Mouse (Mus musculus) kidney, postnatal 0 days (tissue): ENCODE data around the gene Pla1a. TPM values are rescaled to one million over a fixed set of nuclear protein-coding genes. Genes with fewer than 3 reads are reported as not detected.

Source experiments
- ATAC-seq: fragments of 200-750 bp; cut with Nextera tagmentation; replicated peaks from 2 replicates; pipeline ENCODE4 v1.8.0; 2017; ENCODE audit warnings: low read depth, moderate number of reproducible peaks, moderate TSS enrichment, moderate library complexity; ENCODE audit not compliant: low FRiP score
- DNase-seq: peaks from one replicate; pipeline ENCODE4 v3.0.0-alpha.2; 2016; ENCODE audit warnings: low spot score
- H3K27ac ChIP-seq: fragments of 300-500 bp; sonication (generic); 2 replicates; pipeline ENCODE4 v1.5.1; 2014; ENCODE audit warnings: mild to moderate bottlenecking
- H3K27me3 ChIP-seq: fragments of 300-500 bp; sonication (generic); 2 replicates; pipeline ENCODE4 v1.6.1; 2014; ENCODE audit warnings: low read length, mixed read lengths; ENCODE audit not compliant: insufficient read depth
- H3K36me3 ChIP-seq: fragments of 300-500 bp; sonication (generic); 2 replicates; pipeline ENCODE4 v1.6.1; 2014; ENCODE audit warnings: low read length, mixed read lengths; ENCODE audit not compliant: insufficient read depth
- H3K4me1 ChIP-seq: fragments of 300-500 bp; sonication (generic); replicated peaks from 2 replicates; pipeline ENCODE4 v1.6.1; 2014; ENCODE audit warnings: antibody characterized with exemption, low read length, mixed read lengths; ENCODE audit not compliant: insufficient read depth
- H3K4me2 ChIP-seq: fragments of 300-500 bp; sonication (generic); 2 replicates; pipeline ENCODE4 v1.6.1; 2014; ENCODE audit warnings: mild to moderate bottlenecking, low read length, moderate library complexity, mixed read lengths
- H3K4me3 ChIP-seq: fragments of 300-500 bp; sonication (generic); replicated peaks from 2 replicates; pipeline ENCODE4 v1.5.1; 2014; ENCODE audit warnings: low read depth, low read length
- H3K9ac ChIP-seq: fragments of 300-500 bp; sonication (generic); 2 replicates; pipeline ENCODE4 v1.6.1; 2014; ENCODE audit warnings: low read depth, low read length
- H3K9me3 ChIP-seq: fragments of 300-500 bp; sonication (generic); replicated peaks from 2 replicates; pipeline ENCODE4 v1.6.1; 2016; ENCODE audit warnings: low read length, inconsistent platforms, mixed read lengths
- CTCF ChIP-seq: IDR thresholded peaks from 2 replicates; pipeline ENCODE4 v1.5.1; 2016; ENCODE audit warnings: antibody characterized with exemption, low read depth, mild to moderate bottlenecking, moderate library complexity
- WGBS: fragments of 180-500 bp; shearing (Covaris S2); extraction: QIAGEN DNeasy Blood & Tissue Kit; methylation state at CpG from one replicate; pipeline ENCODE4 v1.1.7; 2014; 5-methylcytosine and 5-hydroxymethylcytosine counted together
- polyA plus RNA-seq: library from polyadenylated mRNA; unstranded; fragments of >200 nt; fragmentation: Nextera tagmentation; extraction: Ambion mirVana; gene quantifications from 2 replicates; pipeline ENCODE4 v1.2.1, GENCODE M21; 2015

Gene Pla1a
- polyA plus RNA-seq, 1 experiment from 2014 or later, result 36.5 TPM

GRCm38 (mm10) chr16:38425799-38426198 is 7.1 kb downstream of the Pla1a start:
- Histone ChIP-seq H3K27ac (no peak overlapping the region), H3K36me3 (no peaks in the 10 kb centered on the region), H3K9me3 (no peaks in the 10 kb centered on the region), H3K4me2 (no peak overlapping the region), H3K9ac (no peak overlapping the region), H3K27me3 (no peaks in the 10 kb centered on the region), H3K4me3 (no peak overlapping the region), H3K4me1 (no peaks in the 10 kb centered on the region)
- no peak for TF ChIP-seq CTCF
- DNase-seq, result no peak
- ATAC-seq, result no peak
- 70% methylated on average over 1 of the region's 1 CpGs for WGBS

GRCm38 (mm10) chr16:38425374-38425773 is 7.6 kb downstream of the Pla1a start:
- H3K9ac ChIP-seq, result no peak overlapping the region
- no peak for TF ChIP-seq CTCF
- H3K27me3 ChIP-seq, result no peaks in the 10 kb centered on the region
- no peaks in the 10 kb centered on the region for H3K9me3 ChIP-seq
- no peaks in the 10 kb centered on the region for H3K36me3 ChIP-seq
- H3K27ac ChIP-seq, result no peak overlapping the region
- no peak for ATAC-seq
- no peak overlapping the region for H3K4me2 ChIP-seq
- H3K4me1 ChIP-seq, result no peaks in the 10 kb centered on the region
- 83% methylated on average over 2 of the region's 2 CpGs for WGBS
- DNase-seq, result no peak
- no peak overlapping the region for H3K4me3 ChIP-seq

GRCm38 (mm10) chr16:38414953-38415352 is 18.0 kb downstream of the Pla1a start:
- no peaks in the 10 kb centered on the region for H3K27me3 ChIP-seq
- TF ChIP-seq CTCF, result no peak
- ATAC-seq (no peak), DNase-seq (no peak)
- H3K4me2 ChIP-seq, result no peak overlapping the region
- H3K4me1 ChIP-seq, result no peaks in the 10 kb centered on the region
- H3K27ac ChIP-seq, result no peak overlapping the region
- no peaks in the 10 kb centered on the region for H3K9me3 ChIP-seq
- no peak overlapping the region for H3K4me3 ChIP-seq
- 83% methylated on average over 7 of the region's 7 CpGs for WGBS
- H3K36me3 ChIP-seq, result no peaks in the 10 kb centered on the region
- no peak overlapping the region for H3K9ac ChIP-seq

DNA sequence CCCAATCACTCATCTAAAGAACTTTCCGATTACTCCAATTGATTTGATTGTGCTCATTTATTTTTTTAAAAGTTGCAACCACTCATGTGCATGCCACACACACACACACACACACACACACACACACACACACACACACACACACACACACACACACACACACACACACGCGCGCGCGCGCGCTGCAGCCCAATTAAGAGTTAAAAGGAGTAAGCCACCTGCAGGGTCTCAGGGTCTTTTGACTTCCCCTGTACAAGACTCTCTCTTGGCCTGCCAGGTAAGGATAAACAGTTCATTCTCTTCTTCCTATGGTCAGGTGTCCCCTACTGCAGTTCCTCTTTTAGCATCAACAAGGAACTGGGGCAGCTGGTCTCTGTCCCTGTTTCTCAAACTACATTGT is 24.5 kb downstream of the Pla1a start:
- no peaks in the 10 kb centered on the region for H3K9me3 ChIP-seq
- 93% methylated on average over 8 of the region's 8 CpGs for WGBS
- no peak for TF ChIP-seq CTCF
- no peak for ATAC-seq
- no peak overlapping the region for H3K4me3 ChIP-seq
- H3K27ac ChIP-seq, result no peak overlapping the region
- no peaks in the 10 kb centered on the region for H3K36me3 ChIP-seq
- H3K4me2 ChIP-seq, result no peak overlapping the region
- H3K27me3 ChIP-seq, result no peaks in the 10 kb centered on the region
- H3K9ac ChIP-seq, result no peak overlapping the region
- H3K4me1 ChIP-seq, result no peaks in the 10 kb centered on the region
- DNase-seq, result no peak

GRCm38 (mm10) chr16:38407584-38407983 is 25.4 kb downstream of the Pla1a start:
- no peaks in the 10 kb centered on the region for H3K9me3 ChIP-seq
- no peaks in the 10 kb centered on the region for H3K36me3 ChIP-seq
- no peak overlapping the region for H3K27ac ChIP-seq
- DNase-seq (no peak), ATAC-seq (no peak)
- H3K4me3 ChIP-seq, result no peak overlapping the region
- H3K9ac ChIP-seq, result no peak overlapping the region
- TF ChIP-seq CTCF, result no peak
- H3K4me1 ChIP-seq, result no peaks in the 10 kb centered on the region
- H3K4me2 ChIP-seq, result no peak overlapping the region
- no peaks in the 10 kb centered on the region for H3K27me3 ChIP-seq
- WGBS, result 42% methylated on average over 5 of the region's 5 CpGs

GRCm38 (mm10) chr16:38406708-38407107 is 26.2 kb downstream of the Pla1a start:
- WGBS, result 85% methylated on average over 6 of the region's 6 CpGs
- no peaks in the 10 kb centered on the region for H3K4me1 ChIP-seq
- H3K27ac ChIP-seq, result no peak overlapping the region
- no peaks in the 10 kb centered on the region for H3K9me3 ChIP-seq
- no peak overlapping the region for H3K4me2 ChIP-seq
- no peak for TF ChIP-seq CTCF
- no peaks in the 10 kb centered on the region for H3K27me3 ChIP-seq
- no peak for ATAC-seq
- no peak overlapping the region for H3K4me3 ChIP-seq
- no peak for DNase-seq
- H3K9ac ChIP-seq, result no peak overlapping the region
- no peaks in the 10 kb centered on the region for H3K36me3 ChIP-seq

GRCm38 (mm10) chr16:38406293-38406692 is 26.7 kb downstream of the Pla1a start:
- no peak for ATAC-seq

More at GRCm38 (mm10) chr16:38406293-38406692, 26.7 kb downstream of the Pla1a start:
- Histone ChIP-seq H3K4me2 (no peak overlapping the region), H3K27ac (no peak overlapping the region), H3K4me1 (no peaks in the 10 kb centered on the region), H3K27me3 (no peaks in the 10 kb centered on the region), H3K9me3 (no peaks in the 10 kb centered on the region), H3K9ac (no peak overlapping the region), H3K36me3 (no peaks in the 10 kb centered on the region), H3K4me3 (no peak overlapping the region)
- DNase-seq, result no peak
- 87% methylated on average over 5 of the region's 5 CpGs for whole genome bisulfite sequencing
- TF ChIP-seq CTCF, result no peak
